Mouse (Mus musculus) 3T3-L1 (cell line): ENCODE measurements around the gene Muc2.
"Not testable (repeated sequence)": the region's sequence is repeated elsewhere in the genome, so short reads cannot be mapped to it uniquely, and the experiment has no call there.

Experiments
- DNase-seq: peaks from one replicate; pipeline ENCODE4 v3.0.0-alpha.2; 2015; ENCODE audit warnings: low read depth, low spot score

Muc2 gene

DNA sequence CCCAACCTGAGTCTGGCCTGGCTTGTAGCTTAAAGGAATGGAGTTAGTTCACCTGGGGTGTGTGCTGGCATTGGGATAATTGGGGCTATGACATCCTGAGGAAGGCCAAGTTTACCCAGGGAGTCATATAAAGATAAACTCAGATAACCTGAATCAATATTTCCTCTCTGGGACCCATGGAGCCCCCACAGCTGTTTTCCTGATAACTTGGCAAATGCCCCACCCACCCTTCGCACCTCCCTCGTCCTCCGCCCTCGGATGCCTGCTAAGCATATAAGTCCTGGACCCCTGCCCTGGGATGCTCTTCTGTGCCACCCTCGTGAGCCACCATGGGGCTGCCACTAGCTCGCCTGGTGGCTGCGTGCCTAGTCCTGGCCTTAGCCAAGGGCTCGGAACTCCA lies at the start of gene Muc2:
Gene Muc2 (plus strand): TSS at position 301 of the 400 bp plus-strand sequence.
- no peak for DNase-seq

DNA sequence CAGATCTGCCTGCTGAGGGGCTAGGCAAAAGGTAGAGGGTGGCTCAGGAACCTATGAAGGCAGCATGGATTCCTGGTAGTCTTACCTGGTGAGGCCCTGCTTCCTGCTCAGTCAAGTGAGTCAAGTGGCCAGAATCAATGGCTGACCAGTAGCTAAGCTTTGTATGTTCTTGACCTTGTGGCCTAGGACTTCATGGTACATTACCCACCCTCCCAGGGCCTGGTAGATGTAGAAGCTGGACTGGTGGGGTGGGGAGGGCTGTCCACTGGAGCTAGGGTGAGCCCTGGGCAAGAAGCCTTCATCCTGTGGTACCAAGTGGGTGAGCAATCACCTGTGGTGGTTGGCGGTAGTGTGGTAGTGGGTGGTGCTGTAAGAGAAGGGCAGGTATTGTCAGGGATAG lies 47.8 kb upstream of the Muc2 start:
- DNase-seq = no peak

DNA sequence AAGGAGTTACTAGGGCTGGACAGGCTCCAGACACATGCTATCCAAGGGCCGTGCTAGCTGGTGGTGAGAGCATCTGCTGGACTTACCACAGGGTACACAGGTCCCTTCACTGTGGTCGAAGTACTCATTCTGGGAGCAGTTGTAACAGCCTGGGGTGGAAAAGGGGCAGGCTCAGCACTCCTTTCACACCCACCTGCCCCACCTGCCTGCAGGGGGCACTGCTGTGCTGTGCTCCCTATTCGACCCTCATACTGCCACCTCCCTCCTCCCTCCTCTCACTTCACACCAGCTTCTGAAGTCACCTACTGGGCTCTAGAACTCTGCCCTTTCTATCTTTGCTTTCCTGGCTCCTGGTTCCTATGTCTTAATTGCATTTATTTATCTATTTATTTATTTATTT lies 47.0 kb upstream of the Muc2 start:
- DNase-seq = peak; percentile 34

DNA sequence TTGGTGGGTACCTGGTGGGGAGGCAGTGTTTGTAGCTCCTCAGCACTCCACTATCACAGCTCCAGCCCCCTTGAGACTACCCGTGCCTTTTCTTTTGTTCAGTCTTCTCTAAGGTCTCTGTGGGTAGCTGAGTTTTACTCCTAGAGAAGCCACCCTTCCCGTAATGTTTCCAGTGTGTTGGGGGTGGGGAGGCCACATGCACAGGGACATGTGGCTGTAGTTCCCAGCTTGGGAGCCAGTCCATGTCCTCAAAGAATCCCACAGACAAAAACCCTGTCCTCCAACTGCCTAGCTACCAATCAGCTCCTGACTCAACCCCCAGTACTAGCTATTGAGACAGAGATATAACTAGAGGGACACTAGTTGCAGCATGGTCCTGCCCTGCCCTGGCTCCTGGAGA lies 43.1 kb upstream of the Muc2 start:
- no peak for DNase-seq

DNA sequence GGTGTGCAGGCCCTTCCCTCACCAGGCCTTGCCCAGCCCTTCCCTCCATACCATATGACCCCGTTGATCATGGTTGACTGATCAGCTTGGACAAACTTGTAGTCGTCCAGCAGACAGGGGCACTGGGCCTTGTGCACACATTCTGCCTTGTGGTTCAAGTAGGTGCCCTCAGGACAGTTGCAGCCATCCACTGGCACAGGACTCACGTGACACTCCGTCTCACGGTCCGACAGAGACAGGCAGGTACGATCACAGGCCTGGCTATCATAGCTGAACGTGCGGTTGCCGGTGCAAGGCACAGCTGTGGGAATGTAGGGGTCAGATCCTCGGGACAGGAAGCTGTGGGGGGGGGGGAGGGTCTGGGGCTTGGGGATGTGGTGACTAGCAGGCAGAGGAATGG lies 42.3 kb upstream of the Muc2 start:
- no peak for DNase-seq

DNA sequence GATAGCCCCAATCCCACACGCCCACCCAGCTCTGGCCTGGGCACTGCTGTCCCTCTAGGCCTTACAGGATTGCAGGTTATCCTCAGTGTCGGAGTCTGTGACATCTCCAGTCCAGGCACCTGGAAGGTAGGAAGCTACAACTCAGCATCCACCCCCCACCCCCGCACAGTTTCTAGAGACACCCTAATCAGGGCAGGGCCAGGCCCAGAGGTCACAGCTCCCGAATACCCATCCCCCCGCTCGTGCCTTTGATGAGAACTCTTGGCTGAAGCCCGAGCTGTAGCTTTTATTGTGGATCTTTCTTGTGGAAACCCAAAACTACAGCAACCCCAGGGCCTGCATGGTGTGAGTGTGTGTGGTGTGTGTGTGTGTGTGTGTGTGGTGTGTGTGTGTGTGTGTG lies 37.9 kb upstream of the Muc2 start:
- DNase-seq = no peak

DNA sequence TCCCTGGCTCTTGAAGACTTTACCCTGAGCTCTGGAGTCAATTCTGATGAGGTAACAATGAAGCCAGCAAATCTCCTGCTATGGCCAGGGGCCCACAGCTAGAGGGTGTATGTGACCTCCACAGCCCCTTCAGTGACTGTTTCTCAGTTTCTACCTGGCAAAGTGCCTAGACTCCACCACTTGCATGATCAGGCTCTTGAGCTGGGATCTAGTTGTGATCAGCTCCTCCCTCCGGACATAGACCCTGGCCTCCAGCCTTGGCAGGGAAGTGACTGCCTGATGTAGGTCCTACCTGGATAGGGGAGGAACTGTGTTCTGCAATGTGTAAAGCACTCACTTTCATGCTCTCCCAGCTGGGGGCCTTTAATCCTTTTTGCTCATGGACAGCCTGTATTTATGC lies 29.8 kb upstream of the Muc2 start:
- no peak for DNase-seq

DNA sequence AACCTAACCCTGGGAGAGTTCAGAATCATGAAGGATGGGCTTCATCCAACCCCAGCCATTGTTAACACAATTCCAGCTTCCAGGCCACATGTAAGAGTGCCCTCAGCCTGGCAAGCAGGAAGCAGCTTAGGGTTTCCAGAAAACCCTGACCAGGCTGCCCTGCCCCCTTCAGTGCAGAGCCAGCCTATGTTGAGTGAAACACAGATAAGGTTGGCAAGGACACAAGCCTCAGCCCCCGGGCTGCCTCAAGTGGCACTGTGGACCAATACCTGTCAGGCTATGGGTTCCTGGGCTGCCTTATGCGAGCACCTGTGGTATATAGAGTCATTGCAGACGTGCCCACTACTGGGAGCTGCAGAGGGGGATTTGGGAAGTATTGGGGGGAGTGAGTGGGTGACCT lies 28.7 kb upstream of the Muc2 start:
- no peak for DNase-seq

DNA sequence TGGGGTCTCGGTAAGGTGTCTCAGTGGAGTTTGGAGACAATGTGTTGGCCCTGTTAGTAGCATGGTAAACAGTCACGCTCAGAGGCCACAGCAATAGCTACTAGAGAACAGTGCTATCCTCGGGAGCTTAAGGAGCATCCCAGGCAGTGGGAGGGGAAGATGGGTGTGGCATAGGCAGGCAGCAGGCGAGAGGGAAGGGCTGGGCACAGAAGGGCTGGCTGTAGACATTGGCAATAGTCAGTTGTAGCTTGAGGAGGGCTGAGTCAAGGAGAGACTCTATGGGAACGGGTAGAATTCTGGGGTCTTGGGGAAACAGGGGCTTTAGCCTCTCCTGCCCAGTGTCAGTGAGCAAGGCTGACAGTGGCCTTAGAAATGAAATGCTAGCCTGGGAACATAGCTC lies 27.9 kb upstream of the Muc2 start:
- no peak for DNase-seq

DNA sequence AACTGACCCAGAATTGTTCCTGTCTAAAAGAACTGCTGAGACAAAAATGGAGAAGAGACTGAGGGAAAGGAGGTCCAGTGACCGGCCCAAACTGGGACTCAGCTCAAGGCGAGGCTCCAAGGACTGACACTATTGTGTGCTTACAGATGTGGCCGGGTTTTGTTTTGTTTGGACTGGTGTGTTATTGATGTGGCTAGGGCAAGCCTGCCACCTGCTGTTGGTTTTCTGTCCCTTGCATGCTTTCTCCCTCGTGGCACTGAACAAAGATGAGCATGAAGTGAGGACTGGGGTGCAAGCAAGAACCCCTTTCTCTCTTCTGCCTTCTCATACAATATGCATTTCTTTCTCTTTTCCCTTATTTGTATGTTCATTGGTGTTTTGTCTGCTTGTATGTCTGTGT lies 23.9 kb upstream of the Muc2 start:
- peak; percentile 74 for DNase-seq

DNA sequence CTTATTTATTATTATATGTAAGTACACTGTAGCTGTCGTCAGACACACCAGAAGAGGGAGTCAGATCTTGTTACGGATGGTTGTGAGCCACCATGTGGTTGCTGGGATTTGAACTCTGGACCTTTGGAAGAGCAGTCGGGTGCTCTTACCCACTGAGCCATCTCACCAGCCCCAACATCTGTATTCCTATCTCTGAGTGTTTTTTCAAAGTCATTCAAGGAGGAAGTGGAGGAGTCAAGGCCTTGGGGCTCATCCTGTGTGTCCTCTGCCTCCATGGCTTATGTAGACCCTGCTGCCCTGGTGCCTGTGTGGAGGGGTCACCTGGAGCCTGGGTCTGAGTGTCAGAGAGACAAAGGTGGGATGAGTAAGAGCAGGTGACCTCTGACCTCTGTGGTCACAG lies 21.0 kb upstream of the Muc2 start:
- not testable (repeated sequence) for DNase-seq

DNA sequence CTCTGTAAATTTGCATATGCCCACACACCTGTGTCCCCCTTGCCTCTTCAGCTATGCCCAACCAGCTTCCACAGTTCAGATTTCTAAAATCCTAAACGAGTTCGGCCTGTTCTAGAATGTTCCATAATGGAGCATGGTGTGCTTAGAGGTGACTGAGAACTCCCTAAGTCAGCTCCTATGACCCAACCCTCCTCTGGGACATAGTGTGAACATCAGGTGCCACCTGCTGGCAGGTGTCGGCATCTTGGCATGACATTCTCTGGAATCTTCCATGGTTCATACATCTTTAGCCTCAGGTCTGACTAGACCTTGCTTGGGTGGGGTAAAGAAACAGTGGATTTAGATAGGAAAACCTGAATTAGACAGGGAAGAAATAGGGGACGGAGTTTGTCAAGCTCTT lies 19.1 kb upstream of the Muc2 start:
- peak; percentile 50 for DNase-seq

DNA sequence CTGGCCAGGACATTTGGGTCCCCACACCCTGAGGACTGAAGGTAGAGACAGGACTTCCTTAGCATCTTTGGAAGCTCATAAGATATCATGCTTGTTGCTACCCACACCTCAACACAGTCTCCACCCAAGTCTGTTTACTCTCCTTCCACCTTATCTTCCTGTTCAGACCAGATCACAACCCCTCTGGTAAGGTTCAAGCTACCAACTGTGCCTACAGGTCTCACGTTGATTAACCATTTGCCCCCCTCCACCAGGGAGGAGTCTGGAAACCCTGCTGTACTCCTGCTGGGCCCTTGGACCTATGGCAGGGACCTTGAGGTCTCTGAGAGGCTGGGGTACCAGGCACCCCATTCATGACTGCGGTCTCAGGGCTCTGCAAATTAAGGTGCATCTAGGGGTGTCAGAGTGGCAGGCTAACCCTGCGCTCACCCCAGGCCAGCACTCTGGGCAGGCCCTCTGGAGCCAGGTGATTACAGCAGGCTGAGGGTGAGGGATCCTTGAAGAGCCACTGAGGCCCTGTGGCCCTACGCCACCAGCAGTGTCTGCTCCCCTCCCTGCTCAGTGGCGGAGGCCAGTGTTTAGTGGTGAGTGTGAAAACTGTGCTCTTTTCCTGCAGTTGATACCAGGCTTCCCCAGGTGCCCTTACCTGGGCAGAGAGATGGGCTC lies 18.4 kb upstream of the Muc2 start:
- DNase-seq = no peak

DNA sequence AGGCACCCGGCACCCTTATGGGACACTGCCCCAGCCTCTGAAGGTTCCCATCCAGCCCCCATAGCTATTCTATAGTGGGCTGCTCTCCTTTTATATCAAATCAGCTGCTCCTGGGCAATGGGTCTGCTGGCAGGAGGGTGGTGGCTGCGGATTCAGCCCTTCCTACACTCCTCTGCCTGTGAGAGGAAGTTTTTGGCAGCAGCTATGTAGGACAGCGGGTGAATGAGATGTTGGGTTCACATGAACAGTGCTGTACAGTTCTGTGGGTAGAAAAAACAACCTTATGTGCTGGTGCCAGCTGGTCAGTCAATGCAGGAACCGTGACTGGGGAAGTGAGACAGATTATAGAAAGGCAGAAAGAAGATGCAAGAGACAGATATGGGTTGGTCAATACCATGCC lies 11.2 kb upstream of the Muc2 start:
- no peak for DNase-seq

DNA sequence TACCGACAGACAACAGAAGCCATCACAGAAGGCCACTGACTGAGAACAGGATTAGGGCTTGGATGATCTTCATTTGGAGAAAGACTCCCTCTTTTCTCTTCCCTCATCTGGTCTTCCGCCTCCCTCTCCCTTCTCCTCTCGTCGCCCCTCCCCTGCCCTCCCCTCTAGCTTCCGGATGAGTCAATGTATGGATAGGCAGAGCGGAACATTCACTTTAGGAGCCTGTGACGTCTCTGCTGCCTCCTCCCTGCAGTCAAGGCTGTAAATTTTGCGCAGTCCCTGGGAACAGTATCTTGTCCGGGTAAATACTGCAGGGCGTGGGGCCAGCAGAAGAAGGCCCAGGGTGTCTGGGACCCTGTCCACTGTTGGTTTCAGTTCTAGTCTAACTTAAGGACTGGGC lies 2.8 kb upstream of the Muc2 start:
- no peak for DNase-seq

DNA sequence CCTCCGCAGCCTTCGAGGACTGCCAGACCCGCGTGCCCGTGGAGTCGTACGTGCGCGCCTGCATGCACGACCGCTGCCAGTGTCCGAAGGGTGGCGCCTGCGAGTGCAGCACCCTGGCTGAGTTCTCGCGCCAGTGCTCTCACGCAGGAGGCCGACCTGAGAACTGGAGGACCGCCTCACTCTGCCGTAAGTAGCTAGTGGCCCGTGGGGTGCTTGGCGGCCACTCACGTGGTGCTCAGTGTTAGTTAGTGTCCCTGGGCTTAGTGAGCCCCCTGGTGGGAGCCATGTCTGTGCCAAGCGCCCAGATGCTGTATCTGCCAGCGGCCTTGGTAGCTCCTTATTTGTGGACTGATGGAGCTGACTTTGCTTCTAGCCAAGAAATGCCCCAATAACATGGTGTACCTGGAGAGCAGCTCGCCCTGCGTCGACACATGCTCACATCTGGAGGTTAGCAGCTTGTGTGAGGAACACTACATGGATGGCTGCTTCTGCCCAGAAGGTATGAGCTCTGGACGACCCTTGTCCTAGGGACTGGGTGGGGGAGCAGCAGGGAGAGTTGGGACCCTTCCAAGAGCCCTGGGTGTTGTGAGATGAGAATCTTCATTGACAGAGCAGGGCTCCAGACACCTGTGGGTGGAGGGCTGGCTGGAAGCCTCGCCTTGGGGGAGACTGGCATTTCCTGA lies 3.6 kb downstream of the Muc2 start:
- no peak for DNase-seq

DNA sequence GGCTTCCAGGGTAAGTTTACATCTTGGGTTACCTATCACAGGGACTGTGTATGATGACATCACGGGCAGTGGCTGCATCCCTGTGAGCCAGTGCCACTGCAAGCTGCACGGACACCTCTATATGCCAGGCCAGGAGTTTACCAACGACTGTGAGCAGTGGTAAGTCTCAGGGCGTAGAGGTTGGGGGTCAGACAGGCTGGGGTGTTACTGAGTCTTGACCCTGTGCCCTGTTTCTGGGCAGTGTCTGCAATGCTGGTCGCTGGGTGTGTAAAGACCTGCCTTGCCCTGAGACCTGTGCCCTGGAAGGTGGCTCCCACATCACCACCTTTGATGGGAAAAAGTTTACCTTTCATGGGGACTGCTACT lies 4.1 kb downstream of the Muc2 start:
- DNase-seq = no peak

DNA sequence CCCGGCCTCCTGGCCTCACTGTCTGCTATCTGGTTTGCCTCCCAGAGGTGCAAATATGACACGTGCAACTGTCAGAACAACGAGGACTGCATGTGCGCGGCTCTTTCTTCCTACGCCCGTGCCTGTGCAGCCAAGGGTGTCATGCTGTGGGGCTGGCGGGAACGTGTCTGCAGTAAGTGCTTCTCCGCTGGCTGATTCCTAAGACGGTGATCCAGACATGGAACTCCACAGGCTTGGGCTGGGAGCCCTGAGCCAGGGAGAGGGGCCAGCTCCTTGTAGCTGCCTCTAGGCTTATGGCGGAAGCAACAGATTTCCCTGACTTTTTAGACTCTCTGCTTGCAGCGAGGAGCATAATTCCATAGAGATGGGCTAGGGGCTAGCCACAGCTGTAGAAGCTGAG lies 6.4 kb downstream of the Muc2 start:
- DNase-seq = no peak

DNA sequence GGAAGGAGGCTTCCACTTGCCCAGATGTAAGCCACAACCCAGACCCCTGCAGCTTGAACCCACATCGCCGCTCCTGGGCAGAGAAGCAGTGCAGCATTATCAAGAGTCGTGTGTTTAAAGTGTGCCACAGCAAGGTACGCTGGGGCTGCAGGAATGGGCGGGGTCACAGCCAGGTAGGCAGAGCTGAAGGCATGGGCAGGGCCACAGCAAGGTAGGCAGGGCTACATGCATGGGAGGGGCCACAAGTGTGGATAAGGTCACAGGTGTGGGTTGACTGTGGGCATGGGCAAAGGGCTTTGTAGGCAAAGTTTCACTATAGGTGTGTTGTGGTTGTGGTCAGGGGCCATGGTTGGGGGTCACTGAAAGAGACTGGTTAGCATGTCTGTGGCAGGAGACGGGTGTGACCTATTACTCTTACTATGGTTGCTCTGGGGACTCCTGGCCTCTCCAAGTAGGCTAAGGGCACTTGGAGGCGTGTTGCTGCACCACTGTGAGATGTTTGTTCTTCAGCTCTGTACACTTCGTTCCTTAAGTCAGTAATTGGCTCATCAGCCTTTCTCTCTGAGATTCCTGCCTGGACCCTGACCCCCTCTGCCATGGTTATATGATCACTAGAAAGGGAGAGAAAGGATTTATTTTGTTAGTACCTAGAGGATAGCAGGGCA lies 9.5 kb downstream of the Muc2 start:
- DNase-seq = no peak

DNA sequence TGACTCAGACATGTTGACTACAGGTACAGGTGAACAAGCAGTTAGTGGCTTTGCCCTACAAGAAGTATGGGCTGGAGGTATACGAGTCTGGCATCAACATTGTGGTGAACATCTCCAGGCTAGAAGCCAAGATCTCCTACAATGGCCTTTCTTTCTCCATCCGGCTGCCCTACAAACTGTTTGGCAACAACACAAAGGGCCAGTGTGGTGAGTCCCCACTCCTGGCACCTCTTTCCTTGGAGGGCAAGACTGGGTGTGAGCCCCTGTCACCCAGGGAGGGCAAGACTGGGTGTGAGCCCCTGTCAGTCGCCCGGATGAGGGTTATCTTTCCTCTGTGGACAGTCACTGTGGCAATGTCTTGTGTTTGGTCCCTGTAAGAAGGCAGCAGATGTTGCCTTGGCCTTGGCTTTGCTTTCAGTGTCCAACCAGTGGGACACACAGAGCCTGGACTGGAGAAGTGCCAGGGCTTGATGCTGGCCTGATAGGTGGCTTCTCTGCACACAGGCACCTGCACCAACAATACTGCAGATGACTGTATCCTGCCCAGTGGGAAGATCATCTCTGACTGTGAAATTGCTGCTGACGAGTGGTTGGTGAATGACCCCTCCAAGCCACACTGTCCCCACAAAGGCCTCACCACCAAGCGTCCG lies 57.4 kb downstream of the Muc2 start:
- no peak for DNase-seq

DNA sequence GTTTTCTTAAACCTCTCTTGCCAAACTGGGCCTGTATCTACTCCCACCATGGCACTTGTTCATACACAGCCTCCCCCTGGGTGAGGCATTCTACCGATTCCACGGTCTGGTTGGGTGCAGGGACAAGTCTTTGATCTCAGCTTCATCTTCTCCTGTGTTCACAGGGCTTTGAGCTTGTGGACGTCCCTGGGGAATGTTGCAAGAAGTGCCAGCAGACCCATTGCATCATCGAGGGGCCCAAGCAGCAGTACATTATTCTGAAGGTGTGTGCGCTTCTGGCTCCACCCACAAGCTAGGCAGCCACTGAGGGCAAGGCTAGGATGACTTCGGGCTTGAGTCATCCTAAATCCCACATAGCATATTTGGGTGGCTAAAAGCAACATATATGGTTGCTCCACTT lies 62.4 kb downstream of the Muc2 start:
- peak; percentile 9 for DNase-seq

DNA sequence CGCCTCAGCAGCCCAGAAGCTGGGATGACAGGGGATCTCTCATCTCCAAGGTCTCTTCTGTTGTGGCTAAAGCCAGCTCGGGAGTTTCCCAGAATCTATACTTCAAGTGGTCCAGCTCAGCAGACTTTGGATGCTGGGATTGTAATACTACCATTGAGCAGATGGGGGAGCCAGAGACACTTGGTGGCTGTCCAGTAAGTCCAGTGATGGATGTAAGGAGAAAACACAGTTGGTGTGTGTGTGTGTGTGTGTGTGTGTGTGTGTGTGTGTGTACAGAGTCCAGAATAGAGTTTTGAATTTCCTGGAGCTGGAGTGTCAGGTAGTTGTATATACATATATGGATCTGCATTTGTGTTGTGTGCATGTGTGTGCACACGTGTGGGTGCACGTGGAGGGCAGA lies 65.7 kb downstream of the Muc2 start:
- peak; percentile 82 for DNase-seq

DNA sequence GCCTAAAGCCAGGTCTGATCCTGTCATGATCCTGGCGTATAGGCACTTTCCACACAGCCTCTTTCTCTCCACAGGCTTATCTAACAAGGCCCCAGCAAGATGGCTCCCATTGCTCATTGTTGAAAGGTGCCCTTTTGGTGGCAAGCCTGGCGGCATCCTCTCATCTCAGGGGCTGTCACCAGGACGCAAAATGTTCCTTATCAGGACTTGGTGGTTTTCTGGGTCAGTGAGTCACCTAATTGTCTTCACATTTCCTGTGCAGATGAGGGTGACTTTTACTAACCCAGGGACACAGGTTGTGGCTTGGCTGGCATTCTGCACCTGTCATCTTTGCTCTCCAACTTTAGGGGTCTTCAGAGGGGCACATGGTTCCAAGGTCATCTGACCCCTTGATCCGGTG lies 68.2 kb downstream of the Muc2 start:
- DNase-seq = peak; percentile 8
